Mouse (Mus musculus) bone marrow macrophage, adult 2 months (primary cell): ENCODE measurements around the gene Hspg2. TPM values are rescaled to one million over a fixed set of nuclear protein-coding genes. Genes with fewer than 3 reads are reported as not detected.

Experiments used
- H3K27ac ChIP-seq: 2 replicates; pipeline ENCODE4 v1.5.1; 2012; ENCODE audit warnings: low read depth, low read length; ENCODE audit not compliant: insufficient read depth
- H3K4me1 ChIP-seq: 2 replicates; pipeline ENCODE4 v1.6.1; 2012; ENCODE audit warnings: low read length; ENCODE audit not compliant: control insufficient read depth, insufficient read depth
- H3K4me3 ChIP-seq: 2 replicates; pipeline ENCODE4 v1.5.1; 2012; ENCODE audit warnings: mild to moderate bottlenecking, low read length, moderate library complexity; ENCODE audit not compliant: insufficient read depth
- CTCF ChIP-seq: IDR thresholded peaks from 2 replicates; pipeline ENCODE4 v1.5.1; 2012; ENCODE audit warnings: low read depth, mild to moderate bottlenecking, low read length, moderate library complexity
- POLR2A ChIP-seq: IDR thresholded peaks from 2 replicates; pipeline ENCODE4 v1.6.1; 2012; ENCODE audit warnings: mild to moderate bottlenecking, low read depth, low read length, borderline replicate concordance
- polyA plus RNA-seq: library from polyadenylated mRNA; stranded (reverse); fragments of >200 nt; gene quantifications from 2 replicates; pipeline ENCODE4 v1.2.4, GENCODE M21; 2012; ENCODE audit not compliant: missing spikeins, insufficient read depth, insufficient read length

Gene Hspg2
- polyA plus RNA-seq, 1 experiment: 1.9 TPM

DNA sequence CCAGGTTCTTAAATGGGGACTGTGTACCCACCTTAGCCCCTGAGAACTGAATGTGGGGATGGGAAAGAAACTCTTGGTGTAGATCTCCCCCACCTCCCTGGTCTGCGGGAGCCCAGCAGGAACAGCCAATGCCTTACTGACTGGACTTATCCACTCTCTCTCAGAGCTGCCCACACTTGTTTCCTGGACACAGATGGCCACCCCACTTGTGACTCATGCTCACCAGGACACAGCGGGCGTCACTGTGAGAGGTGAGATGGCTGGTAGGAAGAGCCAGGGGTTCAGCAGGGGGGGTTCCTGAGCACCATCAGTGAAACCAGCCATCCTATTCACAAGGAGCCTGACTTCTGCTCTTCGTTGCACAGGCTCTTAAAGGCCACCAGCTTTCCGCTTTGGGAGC is 51.8 kb downstream of the Hspg2 start:
- Histone ChIP-seq H3K4me3 (no peak overlapping the region), H3K27ac (no peak overlapping the region), H3K4me1 (no peaks in the 10 kb centered on the region)
- no peak for TF ChIP-seq CTCF
- no peak for TF ChIP-seq POLR2A

DNA sequence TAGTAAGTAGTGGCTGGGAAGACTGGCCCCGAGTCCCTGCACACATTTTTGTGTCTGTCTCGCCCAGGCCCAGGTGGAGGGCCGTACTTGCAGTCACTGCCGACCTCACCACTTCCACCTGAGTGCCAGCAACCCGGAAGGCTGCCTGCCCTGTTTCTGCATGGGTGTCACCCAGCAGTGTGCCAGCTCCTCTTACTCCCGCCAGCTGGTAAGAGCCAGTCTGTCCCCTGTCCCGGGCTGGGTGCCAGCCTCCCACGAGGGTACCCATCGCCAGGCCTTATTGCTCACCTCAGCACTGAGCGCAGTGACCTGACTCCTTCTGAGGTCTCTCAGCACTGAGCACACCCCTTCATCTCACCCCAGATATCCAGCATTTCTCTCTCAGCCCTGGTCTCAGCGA is 53.4 kb downstream of the Hspg2 start:
- no peaks in the 10 kb centered on the region for H3K4me1 ChIP-seq
- TF ChIP-seq POLR2A: no peak
- no peak for TF ChIP-seq CTCF
- H3K27ac ChIP-seq: no peak overlapping the region
- H3K4me3 ChIP-seq: no peak overlapping the region

GRCm38 (mm10) chr4:137525426-137525825 is 56.9 kb downstream of the Hspg2 start:
- H3K27ac ChIP-seq: no peak overlapping the region
- no peaks in the 10 kb centered on the region for H3K4me1 ChIP-seq
- TF ChIP-seq POLR2A (no peak), CTCF (no peak)
- no peak overlapping the region for H3K4me3 ChIP-seq

GRCm38 (mm10) chr4:137527368-137527767 is 58.8 kb downstream of the Hspg2 start:
- no peak overlapping the region for H3K27ac ChIP-seq
- no peak overlapping the region for H3K4me3 ChIP-seq
- TF ChIP-seq POLR2A: no peak
- TF ChIP-seq CTCF: no peak
- H3K4me1 ChIP-seq: no peaks in the 10 kb centered on the region

- no peak for TF ChIP-seq POLR2A
- no peak for TF ChIP-seq CTCF
- Histone ChIP-seq H3K27ac (no peak overlapping the region), H3K4me3 (no peak overlapping the region), H3K4me1 (no peaks in the 10 kb centered on the region)
Observed at GRCm38 (mm10) chr4:137527872-137528271, 59.3 kb downstream of the Hspg2 start.

DNA sequence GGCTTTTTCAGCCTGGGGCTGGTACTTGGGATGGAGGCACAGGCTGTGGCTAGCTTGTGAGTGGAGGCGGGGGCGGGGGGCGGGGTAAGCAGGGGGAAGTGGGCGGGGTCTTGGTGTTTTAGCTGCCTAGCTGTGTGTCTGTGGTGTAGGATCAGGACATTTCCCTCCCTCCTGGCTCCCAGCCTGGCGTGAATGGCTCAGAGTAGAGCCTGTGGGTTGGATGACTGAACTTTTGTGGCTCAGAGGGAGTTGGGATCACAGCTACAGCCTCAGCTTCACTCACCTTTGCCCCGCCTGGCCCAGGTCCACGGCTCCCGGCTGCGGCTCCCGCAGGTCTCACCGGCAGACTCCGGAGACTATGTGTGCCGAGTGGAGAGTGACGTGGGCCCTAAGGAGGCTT is 71.8 kb downstream of the Hspg2 start:
- Histone ChIP-seq H3K4me1 (no peaks in the 10 kb centered on the region), H3K4me3 (no peak overlapping the region), H3K27ac (no peak overlapping the region)
- no peak for TF ChIP-seq CTCF
- no peak for TF ChIP-seq POLR2A

GRCm38 (mm10) chr4:137542968-137543367 is 74.4 kb downstream of the Hspg2 start:
- no peak for TF ChIP-seq CTCF
- no peak for TF ChIP-seq POLR2A
- Histone ChIP-seq H3K4me1 (no peaks in the 10 kb centered on the region), H3K4me3 (no peak overlapping the region), H3K27ac (no peak overlapping the region)

DNA sequence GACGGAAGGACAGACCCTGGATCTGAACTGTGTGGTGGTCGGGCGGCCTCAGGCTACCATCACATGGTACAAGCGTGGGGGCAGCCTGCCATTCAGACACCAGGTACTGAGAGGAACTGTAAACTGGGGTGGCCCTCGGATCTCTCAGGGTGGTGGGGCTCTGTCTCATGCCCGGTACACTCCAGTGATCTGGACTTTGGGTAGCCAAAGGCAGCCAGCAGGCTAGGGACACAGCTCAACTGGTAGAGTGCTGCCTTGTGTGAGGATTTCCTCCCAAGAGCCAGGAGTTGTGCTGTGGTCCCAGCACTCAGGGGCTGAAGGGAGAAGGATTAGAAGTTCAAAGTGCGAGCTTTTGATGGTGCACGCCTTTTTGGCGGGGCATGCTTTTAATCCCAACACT is 77.0 kb downstream of the Hspg2 start:
- H3K4me3 ChIP-seq: no peak overlapping the region
- TF ChIP-seq POLR2A: no peak
- TF ChIP-seq CTCF: no peak
- no peaks in the 10 kb centered on the region for H3K4me1 ChIP-seq
- no peak overlapping the region for H3K27ac ChIP-seq

- H3K4me3 ChIP-seq: no peak overlapping the region
- TF ChIP-seq POLR2A: no peak
- TF ChIP-seq CTCF: no peak; the same call in 1 of the 2 replicates
- H3K4me1 ChIP-seq: no peaks in the 10 kb centered on the region
- no peak overlapping the region for H3K27ac ChIP-seq
Observed at GRCm38 (mm10) chr4:137546003-137546525, 77.5 kb downstream of the Hspg2 start.

DNA sequence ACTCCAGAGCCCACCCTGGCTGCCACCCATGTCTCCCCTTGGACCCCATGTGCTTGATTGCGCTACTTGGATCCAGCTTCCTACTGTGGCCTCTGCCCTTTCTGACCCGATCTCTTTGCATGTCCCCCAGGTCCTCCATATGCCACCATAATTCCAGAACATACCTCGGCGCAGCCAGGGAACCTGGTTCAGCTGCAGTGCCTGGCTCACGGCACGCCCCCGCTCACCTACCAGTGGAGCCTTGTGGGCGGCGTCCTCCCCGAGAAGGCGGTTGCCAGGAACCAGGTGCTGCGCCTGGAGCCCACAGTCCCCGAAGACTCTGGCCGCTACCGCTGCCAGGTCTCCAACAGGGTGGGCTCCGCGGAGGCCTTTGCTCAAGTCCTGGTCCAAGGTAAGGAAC is 84.9 kb downstream of the Hspg2 start:
- TF ChIP-seq CTCF: no peak
- no peak for TF ChIP-seq POLR2A
- H3K4me3 ChIP-seq: no peak overlapping the region
- H3K4me1 ChIP-seq: no peaks in the 10 kb centered on the region
- H3K27ac ChIP-seq: no peak overlapping the region
